Mouse (Mus musculus) kidney, adult 2 months (tissue): ENCODE data around the gene Sf3b1. TPM values are rescaled to one million over a fixed set of nuclear protein-coding genes. Genes with fewer than 3 reads are reported as not detected.

Source experiments
- DNase-seq: peaks from one replicate; pipeline ENCODE4 v3.0.0; 2021
- H3K27ac ChIP-seq: fragments of 200-500 bp; 2 replicates; pipeline ENCODE4 v1.5.1; 2012; ENCODE audit warnings: low read depth, low read length, control low read depth, inconsistent platforms; ENCODE audit not compliant: insufficient read depth
- H3K27me3 ChIP-seq: fragments of 200-500 bp; replicated peaks from 2 replicates; pipeline ENCODE4 v1.6.1; 2012; ENCODE audit warnings: mild to moderate bottlenecking, moderate library complexity, low read length, inconsistent platforms; ENCODE audit not compliant: control insufficient read depth, insufficient read depth
- H3K36me3 ChIP-seq: fragments of 200-500 bp; 2 replicates; pipeline ENCODE4 v1.6.1; 2012; ENCODE audit warnings: mild to moderate bottlenecking, moderate library complexity, low read length, inconsistent platforms; ENCODE audit not compliant: control insufficient read depth, insufficient read depth
- H3K4me1 ChIP-seq: fragments of 200-500 bp; 2 replicates; pipeline ENCODE4 v1.6.1; 2011; ENCODE audit warnings: low read length; ENCODE audit not compliant: control insufficient read depth, insufficient read depth
- H3K4me3 ChIP-seq: fragments of 200-500 bp; 2 replicates; pipeline ENCODE4 v1.5.1; 2011; ENCODE audit warnings: mild to moderate bottlenecking, low read depth, low read length, control low read depth; ENCODE audit not compliant: insufficient read depth
- CTCF ChIP-seq: fragments of 200-500 bp; conservative IDR thresholded peaks from 2 replicates; pipeline ENCODE4 v1.5.1; 2011; ENCODE audit warnings: low read depth, mild to moderate bottlenecking, control low read depth, low read length, moderate library complexity, mixed read lengths; ENCODE audit not compliant: insufficient read depth, insufficient read length
- POLR2A ChIP-seq: fragments of 200-500 bp; IDR thresholded peaks from one replicate; pipeline ENCODE4 v1.6.1; 2011; ENCODE audit warnings: low read depth, low read length, control low read depth
- WGBS: fragments of 180-500 bp; shearing (Covaris S2); methylation state at CpG from one replicate; pipeline ENCODE4 v1.1.7; 2018; 5-methylcytosine and 5-hydroxymethylcytosine counted together
- polyA plus RNA-seq: library from polyadenylated mRNA; depleted of rRNA; stranded (reverse); fragments of >200 nt; gene quantifications from 2 replicates; pipeline ENCODE4 v1.2.3, GENCODE M21; 2012

Sf3b1 gene
- polyA plus RNA-seq, 1 experiment = 33.6 TPM

DNA sequence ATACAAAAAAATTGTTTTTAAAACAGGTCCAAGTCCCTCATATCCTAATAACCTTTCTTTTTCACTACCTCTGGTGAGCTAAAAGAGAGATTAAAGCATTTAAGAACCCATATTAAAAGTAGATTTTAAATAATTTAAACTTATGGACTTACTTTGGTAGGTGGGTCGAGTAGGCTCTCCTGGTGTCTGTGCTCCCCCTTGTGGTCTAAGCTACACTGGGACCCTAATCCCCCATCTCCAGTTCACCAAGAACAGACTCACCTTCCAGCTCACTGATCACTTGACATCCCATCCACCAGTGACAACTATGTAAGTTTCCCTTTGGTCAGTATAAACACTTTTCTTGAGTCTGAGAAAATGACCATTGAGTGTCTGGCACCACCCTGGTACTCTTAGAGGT lies 15.0 kb upstream of the Sf3b1 start:
- no peaks in the 10 kb centered on the region for H3K36me3 ChIP-seq
- no peak overlapping the region for H3K27ac ChIP-seq
- TF ChIP-seq POLR2A (no peak), CTCF (0 out of 2 replicates have a peak, but pooled peaks have one; percentile 11)
- H3K27me3 ChIP-seq = no peaks in the 10 kb centered on the region
- DNase-seq = no peak
- WGBS = 81% methylated on average over 1 of the region's 1 CpGs
- no peak overlapping the region for H3K4me3 ChIP-seq
- H3K4me1 ChIP-seq = no peaks in the 10 kb centered on the region

DNA sequence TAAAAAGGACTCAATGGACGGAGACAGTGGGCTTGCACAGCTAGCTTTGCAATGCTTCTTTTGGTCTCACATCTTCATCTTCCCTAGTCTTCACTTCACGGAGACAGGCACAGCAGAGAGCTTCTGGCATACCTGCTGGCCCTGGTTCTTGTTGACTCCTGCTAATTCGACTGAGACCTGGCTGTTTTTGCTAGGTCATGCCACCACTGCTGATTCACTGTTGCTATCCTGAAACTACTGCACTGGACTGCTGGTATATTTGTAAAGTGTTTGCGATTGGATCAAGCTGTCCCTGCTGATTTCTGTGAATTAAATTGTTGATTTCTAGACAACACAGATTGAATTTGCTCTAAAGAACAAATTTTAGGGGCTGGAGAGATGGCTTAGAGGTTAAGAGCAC lies 14.4 kb upstream of the Sf3b1 start:
- no peak for TF ChIP-seq POLR2A
- no peak for TF ChIP-seq CTCF
- DNase-seq = no peak
- Histone ChIP-seq H3K27me3 (no peaks in the 10 kb centered on the region), H3K4me1 (no peaks in the 10 kb centered on the region), H3K4me3 (no peak overlapping the region), H3K36me3 (no peaks in the 10 kb centered on the region), H3K27ac (no peak overlapping the region)
- 92% methylated on average over 4 of the region's 4 CpGs for WGBS

DNA sequence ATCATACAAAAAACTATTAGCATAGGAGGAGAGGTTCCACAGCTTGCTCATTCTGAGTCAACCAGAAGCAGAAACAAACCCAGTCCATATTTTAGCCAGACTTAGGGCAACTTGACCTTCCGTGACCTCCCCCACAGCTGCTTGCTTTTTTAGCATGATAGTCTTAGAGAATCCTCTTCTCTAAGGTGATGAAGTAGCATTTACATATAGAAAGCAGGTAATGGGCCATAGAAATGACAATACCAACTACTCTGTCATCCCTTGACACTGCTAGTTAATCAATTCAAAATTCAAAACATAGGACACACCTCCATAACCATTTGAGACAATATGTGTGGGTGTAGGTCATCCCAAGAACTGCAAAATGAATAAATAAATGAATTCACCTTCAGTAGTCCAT lies 12.7 kb upstream of the Sf3b1 start:
- no peaks in the 10 kb centered on the region for H3K4me1 ChIP-seq
- no peaks in the 10 kb centered on the region for H3K27me3 ChIP-seq
- H3K36me3 ChIP-seq = no peaks in the 10 kb centered on the region
- no peak overlapping the region for H3K27ac ChIP-seq
- no peak for DNase-seq
- TF ChIP-seq CTCF (no peak), POLR2A (no peak)
- no peak overlapping the region for H3K4me3 ChIP-seq
- 93% methylated on average over 1 of the region's 1 CpGs for WGBS

DNA sequence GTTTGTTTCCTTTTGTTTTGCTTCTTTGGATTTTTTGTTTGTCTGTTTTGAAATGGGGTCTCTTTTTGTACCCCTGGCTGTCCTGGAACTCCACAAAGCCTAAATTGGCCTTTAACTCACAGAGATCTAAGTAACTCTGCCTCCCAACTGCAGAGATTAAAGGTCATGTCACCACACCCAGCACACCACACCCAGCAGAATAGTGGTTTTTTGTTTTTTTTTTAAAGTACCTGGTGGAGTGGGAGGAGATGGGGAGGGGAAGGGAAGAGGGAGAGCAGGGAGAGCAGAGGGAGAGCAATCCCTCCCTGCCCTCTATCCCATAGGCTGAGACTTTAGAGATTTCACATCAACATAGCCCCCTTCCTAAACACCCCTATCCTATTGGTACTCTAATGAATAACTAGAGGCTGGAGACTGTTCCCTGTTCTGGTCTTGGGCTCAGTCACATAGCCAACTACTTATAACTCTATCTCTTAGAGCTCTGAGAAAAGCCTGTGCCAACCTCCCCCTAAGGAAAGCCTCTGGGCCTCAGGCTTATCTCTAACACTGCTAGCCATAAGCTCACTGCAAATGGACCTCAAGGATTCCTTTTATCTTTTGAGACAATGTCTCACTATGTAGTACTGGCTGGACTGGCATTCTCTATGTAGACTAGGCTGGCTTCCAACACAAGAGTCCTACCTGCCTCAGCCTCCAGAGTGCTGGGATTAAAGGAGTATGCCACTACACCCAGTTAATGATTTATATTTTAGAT lies 3.9 kb upstream of the Sf3b1 start:
- Histone ChIP-seq H3K4me3 (no peak overlapping the region), H3K27me3 (no peaks in the 10 kb centered on the region), H3K4me1 (no peaks in the 10 kb centered on the region), H3K36me3 (no peaks in the 10 kb centered on the region), H3K27ac (no peak overlapping the region)
- no peak for TF ChIP-seq POLR2A
- no peak for TF ChIP-seq CTCF
- DNase-seq = no peak

DNA sequence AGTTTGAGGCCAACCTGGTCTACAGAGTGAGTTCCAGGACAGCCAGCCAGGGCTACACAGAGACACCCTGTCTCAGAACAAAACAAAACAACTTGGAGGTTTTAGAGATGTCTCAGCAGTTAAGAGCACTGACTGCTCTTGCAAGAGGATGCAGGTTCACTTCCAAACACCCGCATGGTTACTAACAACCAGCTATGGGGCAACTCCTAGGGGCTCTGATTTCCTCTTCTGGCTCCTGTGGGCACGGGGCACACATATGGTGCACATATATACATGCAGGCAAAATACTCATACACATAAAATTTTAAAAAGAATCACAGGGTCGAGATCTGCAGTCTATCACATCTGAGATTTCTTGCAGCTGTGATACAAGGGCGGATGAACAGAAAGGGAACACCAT lies 2.2 kb upstream of the Sf3b1 start:
- no peaks in the 10 kb centered on the region for H3K27me3 ChIP-seq
- H3K27ac ChIP-seq = peak overlapping the region; percentile 10; the same call in 1 of the 2 replicates
- no peak for DNase-seq
- H3K36me3 ChIP-seq = no peaks in the 10 kb centered on the region
- H3K4me3 ChIP-seq = no peak overlapping the region
- H3K4me1 ChIP-seq = peaks cover 7% of the 10 kb centered on the region; the same call in 1 of the 2 replicates
- 86% methylated on average over 4 of the region's 4 CpGs for WGBS
- no peak for TF ChIP-seq POLR2A
- no peak for TF ChIP-seq CTCF

DNA sequence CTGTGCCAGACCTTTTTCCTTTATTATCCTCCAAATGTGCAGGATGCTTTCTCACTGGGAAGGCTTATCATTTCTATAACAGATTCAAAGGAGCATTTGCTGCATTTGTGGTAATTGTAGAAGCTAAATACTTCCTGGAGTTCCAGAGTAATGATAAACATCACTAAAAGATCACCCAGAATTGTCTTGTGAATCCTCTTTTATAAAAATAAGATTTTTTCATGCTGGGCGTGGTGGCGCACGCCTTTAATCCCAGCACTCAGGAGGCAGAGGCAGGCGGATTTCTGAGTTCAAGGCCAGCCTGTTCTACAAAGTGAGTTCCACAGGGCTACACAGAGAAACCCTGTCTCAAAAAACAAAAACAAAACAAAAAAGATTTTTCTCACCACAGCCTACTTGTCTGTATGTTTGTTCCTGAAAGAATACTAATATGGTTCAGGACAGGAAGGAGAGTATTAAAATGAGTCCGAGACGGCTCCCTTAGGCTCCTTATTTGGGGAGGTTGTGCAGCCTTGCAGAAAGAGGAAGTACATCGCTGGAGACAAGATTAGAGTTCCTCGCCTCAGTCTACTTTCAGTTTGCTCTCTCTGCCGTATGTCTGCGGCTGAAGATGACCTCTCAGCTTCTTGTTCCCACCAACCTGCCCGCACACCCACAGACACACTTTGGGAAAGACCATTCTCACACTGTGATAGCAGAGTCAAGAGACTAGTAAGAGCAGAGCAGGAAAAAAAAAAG lies 1.4 kb upstream of the Sf3b1 start:
- Histone ChIP-seq H3K27ac (peak overlapping the region; percentile 10), H3K4me3 (peak overlapping the region; percentile 7; the same call in 1 of the 2 replicates), H3K4me1 (peaks cover 7% of the 10 kb centered on the region; the same call in 1 of the 2 replicates)

DNA sequence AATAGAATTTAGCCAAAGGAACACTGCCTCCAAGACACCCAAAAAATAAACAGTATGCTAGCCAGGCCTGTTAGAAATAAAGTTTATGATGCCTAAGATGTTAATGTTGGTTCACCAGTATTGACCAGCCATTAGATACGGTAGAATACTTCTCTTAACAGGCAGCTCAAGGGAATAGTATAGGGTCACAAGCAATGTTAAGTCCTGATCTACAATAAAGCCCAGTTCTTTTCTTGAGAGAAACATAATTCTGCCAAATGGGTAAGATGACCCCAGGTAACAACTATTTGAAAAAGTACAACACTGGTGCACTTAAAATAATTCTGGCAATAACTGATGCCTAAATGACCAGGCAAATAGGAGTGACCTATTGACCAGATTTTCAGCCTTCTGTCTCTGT lies 685 bp upstream of the Sf3b1 start:
- no peak for TF ChIP-seq CTCF
- no peak for TF ChIP-seq POLR2A
- Histone ChIP-seq H3K4me3 (no peak overlapping the region), H3K36me3 (no peaks in the 10 kb centered on the region), H3K27ac (no peak overlapping the region), H3K27me3 (no peaks in the 10 kb centered on the region), H3K4me1 (peaks cover 7% of the 10 kb centered on the region; the same call in 1 of the 2 replicates)
- DNase-seq = no peak
- 83% methylated on average over 1 of the region's 1 CpGs for WGBS

More for the DNA sequence above, 1.4 kb upstream of the Sf3b1 start:
- Histone ChIP-seq H3K27me3 (no peaks in the 10 kb centered on the region), H3K36me3 (no peaks in the 10 kb centered on the region)
- no peak for TF ChIP-seq CTCF
- TF ChIP-seq POLR2A = no peak
- DNase-seq = peak; percentile 31
- WGBS = 66% methylated on average over 11 of the region's 11 CpGs
